Mouse (Mus musculus): ENCODE data around the gene Tbx6.

- no peak for TF ChIP-seq CTCF (IDR thresholded peaks at IDR 0.05; ENCODE audit: borderline replicate concordance, insufficient read depth, low read depth, low read length)
- no peak for TF ChIP-seq POLR2A (IDR thresholded peaks at IDR 0.05; ENCODE audit: borderline replicate concordance, insufficient read depth, low read length)
These were observed 25.7 kb downstream of the Tbx6 start for GRCm38 (mm10) chr7:126806956-126807355.
